Mouse (Mus musculus) neural tube, embryonic 10.5 days (tissue): ENCODE results near the gene Sp2.
A peak's percentile ranks its signal among the peaks of the same experiment; 100 is the strongest.

Experiments
- DNase-seq: peaks from one replicate; pipeline ENCODE4 v3.0.0-alpha.2; 2017; ENCODE audit warnings: low spot score; ENCODE audit errors: extremely low spot score

Sp2 gene

GRCm38 (mm10) chr11:96995836-96996772 is 13.3 kb upstream of the Sp2 start:
- no peak for DNase-seq

- DNase-seq = no peak
Measured at GRCm38 (mm10) chr11:96995031-96995430, 12.3 kb upstream of the Sp2 start.

DNA sequence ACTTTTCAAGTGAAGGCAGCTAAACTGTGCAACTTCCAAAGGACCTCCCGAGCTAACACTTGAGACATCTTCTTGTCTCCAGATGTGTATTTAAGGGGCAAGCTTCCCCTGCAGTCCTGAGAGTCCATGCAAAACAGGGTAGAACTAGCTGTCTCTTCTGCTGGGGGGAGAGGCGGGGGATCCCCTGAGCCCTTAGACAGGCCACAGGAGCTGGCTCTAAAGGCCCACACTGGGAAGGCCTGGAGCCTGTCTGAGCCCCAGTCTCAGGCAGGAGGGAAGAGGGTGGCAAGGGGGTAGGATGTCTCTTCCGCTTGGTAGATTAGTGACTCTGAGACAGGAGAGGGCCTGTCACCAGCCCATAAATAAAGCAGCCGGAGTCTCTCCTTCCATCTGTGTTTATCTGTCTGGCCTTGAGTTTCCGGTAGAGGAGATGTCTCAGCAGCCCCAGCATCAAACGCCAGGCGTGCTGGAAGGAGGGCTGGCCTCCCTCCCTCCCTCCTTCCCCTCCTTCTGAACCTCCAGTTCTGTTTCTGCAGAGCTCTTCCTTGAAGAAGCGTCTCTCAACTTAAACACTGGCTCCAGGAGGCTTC is 10.1 kb upstream of the Sp2 start:
- DNase-seq = peak; percentile 44

DNA sequence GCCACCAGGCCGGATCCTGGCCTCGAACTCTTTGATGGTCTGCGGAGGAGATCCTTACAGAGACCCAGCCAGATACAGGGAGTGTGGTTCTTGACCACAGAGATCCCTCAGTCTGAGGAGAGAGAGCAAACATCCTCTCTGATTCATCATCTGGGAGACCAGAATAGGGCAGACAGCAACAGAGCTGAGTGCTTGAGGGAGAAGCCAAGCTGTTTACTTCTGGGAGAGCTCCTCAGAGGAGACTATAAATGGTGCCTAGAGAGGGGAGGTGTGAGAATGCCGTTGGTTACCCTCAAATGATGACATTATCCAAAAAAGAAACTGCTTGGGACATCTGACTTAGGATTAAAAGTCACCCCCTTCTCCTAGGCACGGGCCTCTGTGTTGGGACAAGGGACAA is 8.7 kb upstream of the Sp2 start:
- DNase-seq = no peak

DNA sequence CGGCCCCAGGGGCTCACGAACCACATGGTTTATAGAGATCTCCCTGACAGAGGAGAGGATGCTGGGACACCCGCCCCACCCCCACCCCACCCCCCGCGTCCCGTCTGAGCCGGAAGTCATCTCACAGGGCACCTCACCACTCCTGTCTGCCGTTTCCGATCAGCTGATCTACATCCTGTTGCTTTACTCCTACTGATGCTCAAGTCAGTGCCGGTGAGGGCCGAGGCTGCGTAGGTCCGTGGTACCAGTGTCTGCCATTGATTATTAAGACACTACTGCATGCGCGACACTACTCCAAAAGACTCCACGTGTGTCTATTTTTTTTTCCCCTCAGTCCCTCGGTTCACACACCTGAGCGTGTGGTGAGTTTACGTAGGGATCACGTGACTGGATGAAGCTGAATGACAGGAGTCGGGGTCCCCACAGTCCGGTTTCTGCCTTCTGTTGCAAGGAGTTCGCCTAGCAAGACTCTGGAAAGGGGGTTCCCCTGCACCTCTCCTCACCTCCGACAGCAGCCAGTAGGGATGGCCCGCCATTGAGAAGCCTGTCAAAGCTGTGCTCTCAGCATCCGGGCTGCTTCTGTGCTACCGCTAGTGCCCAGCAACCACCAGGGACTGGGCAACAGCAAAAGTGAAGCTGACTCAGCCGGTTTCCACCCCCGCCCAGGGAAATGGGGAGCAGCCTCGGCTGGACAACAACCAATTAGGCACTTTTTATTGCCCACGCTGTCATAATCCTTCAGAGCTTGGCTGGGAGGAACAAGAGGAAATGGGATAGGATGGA is 5.3 kb upstream of the Sp2 start:
- DNase-seq = no peak

- DNase-seq = no peak
Measured at GRCm38 (mm10) chr11:96986463-96986862, 3.7 kb upstream of the Sp2 start.

DNA sequence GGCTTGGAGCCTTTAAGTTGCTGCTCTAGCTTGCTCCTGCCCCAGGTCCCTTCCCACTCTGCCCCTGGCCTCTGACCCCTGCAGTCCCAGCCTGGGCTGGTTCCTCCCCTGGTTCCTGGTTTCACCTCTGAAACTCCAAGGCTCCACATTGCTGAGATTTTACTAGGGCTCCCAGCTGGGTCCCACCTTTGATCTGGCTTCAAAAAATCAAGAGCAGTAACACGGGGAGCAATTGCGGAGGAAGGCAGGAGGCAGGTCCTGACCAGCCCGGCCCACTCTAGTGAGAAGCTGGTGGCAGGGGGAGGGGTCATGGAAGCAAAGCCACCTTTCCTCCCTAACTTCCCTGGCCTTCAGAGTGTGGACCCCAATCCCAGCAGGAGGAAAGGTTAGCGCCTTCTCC is 2.1 kb upstream of the Sp2 start:
- no peak for DNase-seq

- DNase-seq = peak; percentile 81
Measured at GRCm38 (mm10) chr11:96982355-96982754, 404 bp downstream of the Sp2 start.

- DNase-seq = no peak
Measured at GRCm38 (mm10) chr11:96981461-96981860, 1.3 kb downstream of the Sp2 start.

- no peak for DNase-seq
Measured at GRCm38 (mm10) chr11:96980021-96980420, 2.7 kb downstream of the Sp2 start.

GRCm38 (mm10) chr11:96979329-96979728 is 3.4 kb downstream of the Sp2 start:
- DNase-seq = no peak

GRCm38 (mm10) chr11:96978401-96979246 is 4.1 kb downstream of the Sp2 start:
- no peak for DNase-seq

DNA sequence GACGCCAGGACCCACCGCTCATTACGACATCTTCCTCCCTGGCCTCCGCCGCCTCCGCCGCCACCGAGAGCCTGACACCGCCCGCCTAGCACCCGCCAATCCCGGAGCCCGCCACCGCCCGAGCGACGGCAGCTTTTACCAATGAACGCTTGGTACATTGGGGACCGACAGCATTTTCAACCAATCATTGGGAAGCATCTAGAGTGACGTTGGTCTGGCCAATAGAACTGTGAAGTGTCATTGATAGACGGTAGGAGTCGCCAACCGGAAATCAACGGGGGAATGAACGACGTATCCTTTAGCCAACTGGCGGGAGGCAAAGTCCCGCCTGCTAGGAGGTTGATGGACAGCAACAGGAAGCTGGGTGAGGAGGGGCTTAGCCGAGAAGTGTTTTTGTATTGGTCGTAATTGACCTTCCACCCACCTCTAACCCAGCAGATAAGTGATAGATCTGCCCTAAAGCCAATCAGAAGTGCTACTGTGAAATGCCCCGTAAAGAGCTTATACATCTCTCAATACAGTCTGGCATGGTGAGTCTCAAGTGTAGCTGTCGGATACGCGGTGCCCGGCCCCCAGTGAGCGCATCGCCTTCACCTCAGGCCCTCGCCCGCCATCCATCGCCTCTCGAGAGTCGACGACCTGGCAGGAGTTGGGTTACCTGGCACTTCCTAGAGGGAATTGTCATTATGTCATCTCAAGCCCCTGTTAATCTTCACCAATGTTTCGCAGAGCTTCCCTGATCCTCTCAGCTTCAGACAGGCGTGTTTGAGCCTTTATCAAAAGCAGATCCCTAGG is 5.0 kb downstream of the Sp2 start:
- peak; percentile 100 for DNase-seq

DNA sequence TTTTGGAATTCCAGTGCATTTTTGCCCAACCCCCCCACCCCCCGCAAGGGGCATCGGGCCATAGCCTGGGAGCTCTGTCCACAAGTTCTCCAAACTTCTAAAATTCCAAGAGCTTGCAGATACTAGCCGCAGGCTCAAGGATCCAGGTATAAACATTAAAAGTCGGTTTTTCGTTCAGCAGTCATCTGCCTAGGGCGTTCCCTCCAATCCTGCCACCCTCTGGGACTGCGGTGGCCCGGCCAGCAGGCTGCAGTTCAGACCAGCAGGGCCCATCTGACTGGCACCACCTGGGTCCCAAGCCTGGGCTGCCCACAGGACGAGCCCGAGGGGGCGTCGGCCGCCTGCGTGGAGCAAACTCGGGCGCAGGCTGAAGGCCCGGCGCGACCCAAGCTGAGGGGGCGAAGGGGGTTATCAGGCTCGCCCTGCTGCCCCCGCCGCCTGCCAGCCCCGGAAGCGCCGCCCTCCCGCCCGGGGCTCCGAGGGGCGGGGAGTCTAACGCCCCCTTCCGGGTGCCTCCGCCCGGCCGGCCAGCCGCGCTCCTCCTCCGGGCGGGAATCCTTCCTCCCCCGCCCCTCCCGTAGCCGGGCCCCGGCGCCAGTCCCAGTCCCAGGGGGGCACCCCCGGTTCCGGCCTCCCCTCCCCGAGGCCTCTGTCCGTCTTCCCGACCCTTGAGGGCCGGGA is 5.7 kb downstream of the Sp2 start:
- no peak for DNase-seq

- DNase-seq = no peak
Measured at GRCm38 (mm10) chr11:96976379-96976687, 6.4 kb downstream of the Sp2 start.

DNA sequence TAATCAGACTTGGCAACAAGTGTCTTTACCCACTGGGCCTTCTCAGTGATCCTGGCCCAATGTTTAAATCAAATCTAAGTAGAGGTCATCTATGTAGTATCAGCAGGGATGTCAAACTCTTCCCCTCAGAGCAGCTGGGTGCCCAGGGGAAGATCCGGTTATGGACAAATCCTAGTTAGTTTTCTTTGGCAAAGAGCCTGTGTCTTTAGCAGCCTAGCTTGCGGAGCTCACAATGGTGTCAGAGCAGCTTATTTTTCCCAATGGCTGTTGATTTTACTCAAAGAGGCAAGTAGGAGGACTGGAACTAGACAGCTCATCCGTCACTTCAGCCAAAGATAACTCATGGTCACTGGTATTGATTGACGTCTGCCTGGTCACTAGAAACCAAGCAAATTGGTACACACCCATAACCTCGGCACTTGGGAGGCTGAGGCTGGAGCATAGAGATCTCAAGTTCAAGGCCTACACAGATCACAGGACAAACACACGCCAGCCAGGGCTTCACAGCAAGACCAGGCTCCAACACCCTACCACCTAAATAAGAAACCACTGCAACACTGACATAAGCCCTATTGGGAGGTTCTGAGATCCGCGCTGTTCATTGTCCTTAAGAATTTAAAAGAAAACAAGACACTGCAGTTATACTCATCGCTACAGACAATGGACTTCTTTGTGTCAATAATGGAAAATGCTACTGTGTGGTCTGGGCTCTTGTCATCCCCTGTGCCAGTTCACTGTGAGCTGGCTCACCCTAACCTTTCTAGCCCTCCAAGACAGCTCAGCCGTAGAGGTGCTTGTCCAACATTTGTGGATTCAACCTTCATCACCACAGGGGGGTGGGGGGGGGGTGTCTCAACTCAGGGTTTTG is 7.0 kb downstream of the Sp2 start:
- no peak for DNase-seq

- no peak for DNase-seq
Measured at GRCm38 (mm10) chr11:96974813-96975212, 7.9 kb downstream of the Sp2 start.

DNA sequence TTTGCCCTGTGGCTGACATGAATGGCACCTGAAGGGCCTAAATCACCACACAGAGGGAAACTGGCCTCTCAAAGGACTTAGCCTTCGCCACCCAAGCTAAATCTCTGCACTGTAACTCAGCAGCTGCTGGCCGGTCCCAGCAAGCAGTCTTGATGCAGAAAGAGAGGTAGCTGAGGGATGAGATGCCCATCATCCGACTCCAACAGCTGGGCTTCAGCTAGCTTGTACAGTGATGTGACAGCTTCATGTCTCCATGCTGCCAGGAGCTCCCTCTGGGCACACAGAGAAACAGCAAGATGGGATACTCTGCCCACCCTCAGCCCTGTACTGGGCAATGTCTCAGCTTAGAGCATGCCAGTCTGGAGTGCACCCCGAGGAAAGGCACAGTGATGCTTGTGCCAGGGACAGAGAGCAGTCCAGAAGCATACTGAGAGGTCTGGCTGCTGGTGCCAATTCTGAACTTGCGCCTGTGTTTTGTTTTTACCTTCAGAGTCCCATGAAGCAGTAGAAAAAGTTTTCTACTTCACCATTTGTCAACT is 9.3 kb downstream of the Sp2 start:
- no peak for DNase-seq

DNA sequence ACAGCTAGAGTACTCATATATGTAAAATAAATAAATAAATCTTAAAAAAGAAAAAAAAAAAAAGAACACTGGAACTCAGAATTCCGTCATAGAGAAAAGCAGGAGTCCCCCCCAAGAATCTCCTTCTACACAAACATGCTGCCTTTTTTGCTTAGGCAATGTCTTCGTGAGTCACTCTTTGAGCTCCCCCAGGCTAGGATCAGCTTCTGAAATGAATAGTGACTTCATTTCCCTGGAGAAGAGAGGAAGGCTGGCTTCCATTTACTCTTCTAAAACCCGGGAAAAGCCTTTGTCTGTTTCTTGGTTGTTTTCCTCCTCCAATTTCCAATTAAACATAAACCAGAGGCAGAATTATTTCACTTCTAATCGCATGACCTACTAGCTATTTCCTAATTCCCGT is 9.9 kb downstream of the Sp2 start:
- no peak for DNase-seq
